Mouse (Mus musculus): Measurements from ENCODE around the gene Chaf1a. TPM values are rescaled to one million over a fixed set of nuclear protein-coding genes. Genes with fewer than 3 reads are reported as not detected.
"Not testable (repeated sequence)": the region's sequence is repeated elsewhere in the genome, so short reads cannot be mapped to it uniquely, and the experiment has no call there.

The Chaf1a gene
- total RNA-seq, 2 experiments from 2014 or later: 3.9 to 4.9 TPM

DNA sequence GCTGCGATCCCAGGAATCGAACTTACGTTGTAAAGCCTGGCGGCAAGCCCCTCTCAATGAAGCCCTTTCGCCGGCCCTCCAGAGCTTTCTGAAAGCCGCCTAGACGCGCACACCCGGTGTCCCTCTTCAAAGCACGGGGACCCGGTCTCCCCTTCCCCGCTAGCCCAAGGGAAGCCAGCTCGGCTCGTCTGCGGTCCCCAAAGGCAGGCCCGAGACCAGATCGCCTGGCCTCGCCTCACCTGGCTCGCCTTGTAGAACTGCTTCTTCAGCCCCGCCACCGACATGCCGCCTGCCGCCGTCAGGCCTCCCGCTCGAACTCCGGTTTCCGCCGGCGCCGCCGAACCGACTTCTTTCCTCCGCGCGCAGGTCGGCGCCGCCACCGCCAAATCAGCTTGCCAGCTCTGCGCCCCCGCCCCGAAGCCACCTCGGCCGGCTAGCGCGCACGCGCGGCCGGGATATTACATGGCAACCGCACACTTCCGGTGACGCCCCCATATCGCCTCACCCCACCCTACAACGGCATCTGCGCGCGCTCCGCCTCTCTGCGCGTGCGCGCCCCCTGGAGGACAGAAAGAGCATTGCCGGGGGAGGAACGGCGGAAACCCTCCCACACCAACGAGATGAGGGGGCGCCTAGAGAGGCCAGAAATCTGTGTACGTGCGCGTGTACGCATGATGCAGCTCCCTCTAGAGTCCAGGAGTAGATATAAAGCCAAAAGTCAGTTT lies 3.9 kb upstream of the Chaf1a start, which contains the start of gene Sh3gl1:
Gene Sh3gl1, minus strand, starts transcription at position 460 of the 725 bp plus-strand sequence.
- peak; percentile 98 to 99 for DNase-seq (ENCODE audit: extremely low spot score in 1 of 2, low spot score in 1 of 2)

DNA sequence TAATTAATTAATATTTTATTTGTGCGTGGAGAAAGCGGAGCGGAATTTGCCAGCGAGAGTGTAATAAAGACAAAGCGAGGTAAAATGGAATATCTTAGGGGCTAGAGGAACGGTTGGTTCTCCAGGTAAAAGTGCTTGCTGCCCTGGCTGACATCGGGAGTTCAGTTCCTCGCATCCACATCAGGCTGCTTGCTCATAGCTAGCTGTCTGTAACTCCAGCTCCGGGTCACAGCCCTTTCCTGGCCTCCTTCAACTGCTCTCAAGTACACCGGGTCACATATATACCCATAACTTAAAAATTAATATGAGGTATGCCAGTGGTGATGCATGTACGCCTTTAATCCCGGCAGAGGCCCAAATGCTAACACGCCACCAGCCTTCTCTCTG lies 3.3 kb upstream of the Chaf1a start:
- no peak for DNase-seq (ENCODE audit: extremely low spot score in 1 of 2, low spot score in 1 of 2)

DNA sequence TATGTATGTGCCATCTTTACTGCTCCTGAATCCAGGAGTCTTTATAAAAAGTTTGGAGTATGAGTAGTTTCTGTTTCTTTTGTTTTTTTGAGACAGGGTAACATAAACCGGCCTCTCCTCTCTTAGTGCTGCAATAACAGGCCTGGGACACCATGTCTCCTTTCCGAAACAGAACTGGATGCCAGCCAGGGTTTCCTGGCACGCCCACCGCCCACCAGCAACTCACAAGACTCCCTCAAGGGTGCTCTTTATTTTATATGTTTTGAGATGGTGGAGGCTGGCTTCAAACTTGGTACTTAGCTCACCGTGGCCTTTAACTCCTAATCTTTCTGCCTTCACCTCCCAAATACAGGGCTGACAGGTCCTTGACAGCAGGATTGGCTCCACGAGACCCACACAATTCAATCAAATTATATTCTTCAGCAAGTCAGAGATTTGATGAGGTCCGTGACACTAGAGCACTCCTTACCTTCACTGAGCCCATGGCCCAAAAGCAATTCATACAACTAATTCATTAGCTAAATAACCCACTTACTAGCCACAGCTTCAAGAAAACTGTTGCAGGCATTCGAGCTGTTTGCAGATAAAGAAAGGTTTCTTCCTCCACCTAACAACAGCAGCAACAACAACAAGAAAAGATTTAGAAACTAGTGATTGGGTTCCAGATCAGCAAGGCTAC lies 1.5 kb upstream of the Chaf1a start:
- DNase-seq (ENCODE audit: extremely low spot score in 1 of 2, low spot score in 1 of 2): no peak

DNA sequence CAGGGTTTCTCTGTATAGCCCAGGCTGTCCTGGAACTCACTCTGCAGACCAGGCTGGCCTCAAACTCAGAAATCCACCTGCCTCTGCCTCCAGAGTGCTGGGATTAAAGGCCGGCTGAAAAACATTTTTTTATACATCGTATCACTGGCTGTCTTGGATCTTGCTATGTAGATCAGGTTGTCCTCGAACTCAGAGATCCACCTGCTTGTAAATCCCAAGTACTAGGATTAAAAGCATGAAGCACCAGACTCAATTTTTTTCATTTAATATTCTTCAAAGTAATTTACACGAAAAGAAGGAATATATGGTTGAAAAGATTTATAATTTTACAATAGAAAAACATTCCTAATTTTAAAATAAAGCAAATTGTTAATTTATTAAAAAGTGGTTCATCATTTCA lies 894 bp upstream of the Chaf1a start:
- no peak for DNase-seq (ENCODE audit: extremely low spot score in 1 of 2, low spot score in 1 of 2)

DNA sequence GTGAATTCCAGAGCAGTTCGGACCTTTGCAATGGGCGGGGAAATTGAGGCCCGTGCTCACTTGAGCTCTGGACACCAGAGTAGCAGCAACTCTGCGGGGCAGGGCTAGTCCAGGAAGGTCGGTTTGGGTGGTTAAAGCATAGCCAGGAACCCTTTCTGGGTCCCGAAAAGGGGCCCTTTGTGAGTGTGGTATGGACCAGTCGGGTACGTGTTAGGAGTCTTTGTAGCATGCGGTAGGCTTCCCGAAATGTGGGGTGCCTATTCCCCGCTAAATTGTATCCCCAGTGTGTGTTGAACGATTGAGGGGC lies 571 bp downstream of the Chaf1a start:
- DNase-seq (ENCODE audit: extremely low spot score in 1 of 2, low spot score in 1 of 2): no peak

DNA sequence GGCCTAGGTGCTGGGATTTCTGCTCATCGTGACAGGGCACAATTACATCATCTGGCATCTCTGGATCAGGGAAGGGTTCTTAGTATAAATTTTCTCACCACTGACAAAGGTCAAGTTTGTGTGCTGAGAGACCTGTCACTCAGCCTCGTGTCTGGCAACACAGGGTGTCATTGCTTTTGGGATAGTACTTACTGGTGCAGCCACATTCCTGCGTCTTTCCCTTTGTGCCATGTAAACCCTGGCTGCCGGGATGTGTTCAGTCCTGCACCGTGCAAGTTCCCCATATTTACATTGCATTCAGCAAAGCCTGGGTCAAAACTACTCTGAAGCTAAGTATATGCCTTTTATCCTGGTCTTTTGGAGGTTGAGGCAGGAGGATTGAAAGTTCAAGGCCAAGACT lies 11.1 kb downstream of the Chaf1a start:
- no peak for DNase-seq (ENCODE audit: extremely low spot score in 1 of 2, low spot score in 1 of 2)

DNA sequence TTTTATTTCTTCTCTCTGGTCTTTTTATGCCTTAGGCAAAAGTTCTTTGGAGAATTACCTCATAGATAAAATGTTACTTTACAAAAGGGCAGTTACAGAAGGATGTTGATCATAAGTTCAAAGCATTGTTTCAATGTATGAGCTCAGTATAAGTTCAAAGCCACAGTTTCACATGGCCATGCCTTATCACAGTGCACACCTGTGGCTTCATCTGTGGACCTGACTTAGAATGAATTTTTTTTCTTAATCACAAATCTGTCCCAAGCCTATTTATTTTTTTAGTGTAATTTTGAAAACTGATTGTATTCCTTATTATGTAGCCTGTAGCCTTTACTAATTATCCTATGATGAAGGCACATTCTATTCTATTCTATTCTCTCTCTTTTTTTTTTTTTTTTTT lies 14.7 kb downstream of the Chaf1a start:
- DNase-seq (ENCODE audit: extremely low spot score in 1 of 2, low spot score in 1 of 2): no peak

DNA sequence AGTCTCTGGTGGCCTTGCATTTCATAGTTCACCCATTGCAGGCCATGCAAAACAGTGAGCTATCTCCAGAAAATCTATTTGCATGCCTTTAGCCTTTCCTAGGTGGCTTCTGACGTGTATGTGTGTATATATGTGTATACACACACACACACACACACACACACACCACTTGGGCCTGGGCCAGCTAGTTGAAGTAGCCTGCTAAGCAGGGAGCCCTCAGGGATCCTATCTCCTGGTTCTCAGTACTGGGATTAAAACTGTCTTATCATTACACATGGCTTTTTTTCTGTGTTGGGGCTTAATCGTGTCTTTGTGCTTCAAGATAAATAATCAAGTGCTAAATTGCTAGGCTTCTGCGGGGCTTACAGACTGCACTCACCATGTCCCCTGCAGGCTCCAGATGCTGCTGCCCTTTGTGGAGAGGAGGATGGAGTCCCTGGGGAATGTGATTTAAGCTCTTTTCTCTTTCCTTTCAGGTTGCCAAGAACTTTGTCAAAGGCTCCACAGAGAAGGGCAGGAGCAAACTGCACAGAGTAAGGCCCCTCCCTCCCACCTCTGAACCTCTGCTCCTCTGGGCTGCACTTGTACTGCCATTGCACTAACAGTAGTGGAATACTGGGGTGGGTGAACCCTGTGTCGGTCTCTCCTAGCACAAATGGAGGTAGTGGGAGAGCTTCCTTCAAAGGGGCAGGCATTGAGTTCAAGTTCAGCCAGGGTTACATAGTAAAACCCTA lies 15.9 kb downstream of the Chaf1a start:
- no peak for DNase-seq (ENCODE audit: extremely low spot score in 1 of 2, low spot score in 1 of 2)

DNA sequence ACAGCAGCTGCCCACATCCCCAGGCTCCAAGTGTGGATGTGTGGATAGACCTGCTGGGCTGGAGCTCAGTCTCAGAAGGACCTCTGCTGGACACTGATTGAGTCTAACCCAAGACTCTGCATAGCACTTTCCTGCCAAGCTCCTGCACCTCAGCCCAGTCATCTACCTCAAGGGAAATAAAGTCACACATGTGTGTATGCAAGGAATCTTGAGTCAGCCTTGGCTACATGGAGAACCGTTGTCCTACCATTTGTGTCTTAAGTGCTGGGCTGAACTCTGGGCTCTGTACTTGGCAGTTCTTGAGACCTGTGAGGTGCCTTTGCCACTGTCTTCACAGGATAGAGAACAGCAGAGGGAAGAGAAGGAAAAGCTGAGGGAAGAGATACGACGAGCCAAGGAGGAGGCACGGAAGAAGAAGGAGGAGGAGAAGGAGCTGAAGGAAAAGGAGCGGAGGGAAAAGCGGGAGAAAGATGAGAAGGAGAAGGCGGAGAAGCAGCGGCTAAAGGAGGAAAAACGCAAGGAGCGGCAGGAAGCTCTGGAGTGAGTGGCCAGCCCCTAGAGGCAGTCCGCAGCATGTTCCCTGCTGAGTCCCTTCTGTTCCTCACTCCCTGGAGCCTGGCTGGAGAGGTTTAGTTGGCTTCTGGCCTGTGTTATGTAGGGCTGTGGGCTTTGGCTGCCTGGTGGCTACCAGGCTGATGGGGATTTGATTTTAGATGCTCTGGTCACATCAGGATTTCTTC lies 17.3 kb downstream of the Chaf1a start:
- no peak for DNase-seq (ENCODE audit: extremely low spot score in 1 of 2, low spot score in 1 of 2)

DNA sequence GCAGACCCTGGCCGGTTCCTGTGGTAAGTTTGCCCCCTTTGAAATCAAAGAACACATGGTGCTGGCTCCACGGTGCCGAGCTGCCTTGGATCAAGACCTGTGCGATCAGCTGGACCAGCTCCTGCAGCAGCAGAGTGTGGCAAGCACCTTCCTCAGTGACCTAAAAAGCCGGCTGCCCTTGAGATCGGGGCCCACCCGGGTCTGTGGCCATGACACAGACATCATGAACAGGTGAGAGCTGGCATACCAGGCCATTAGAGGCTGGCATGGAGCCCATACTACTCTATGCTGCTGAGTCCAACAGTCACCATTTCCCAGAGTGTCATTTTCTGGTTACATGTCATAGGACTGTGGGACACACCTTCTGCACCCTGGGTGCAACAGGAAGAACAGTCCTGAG lies 21.8 kb downstream of the Chaf1a start:
- no peak for DNase-seq (ENCODE audit: extremely low spot score in 1 of 2, low spot score in 1 of 2)

DNA sequence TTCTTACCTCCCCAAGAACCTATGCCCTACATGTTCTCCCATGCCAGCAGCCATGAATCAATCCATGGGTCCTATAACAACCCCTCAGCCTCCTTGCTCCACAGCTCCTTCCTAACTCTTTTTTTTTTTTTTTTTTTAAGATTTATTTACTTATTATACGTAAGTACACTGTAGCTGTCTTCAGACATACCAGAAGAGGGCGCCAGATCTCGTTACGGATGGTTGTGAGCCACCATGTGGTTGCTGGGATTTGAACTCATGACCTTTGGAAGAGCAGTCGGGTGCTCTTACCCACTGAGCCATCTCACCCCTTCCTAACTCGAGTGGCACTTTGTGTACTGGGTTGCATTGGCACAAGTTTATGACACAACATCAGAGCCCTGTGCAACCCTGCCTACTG lies 25.5 kb downstream of the Chaf1a start:
- not testable (repeated sequence) for DNase-seq (ENCODE audit: extremely low spot score in 1 of 2, low spot score in 1 of 2)

DNA sequence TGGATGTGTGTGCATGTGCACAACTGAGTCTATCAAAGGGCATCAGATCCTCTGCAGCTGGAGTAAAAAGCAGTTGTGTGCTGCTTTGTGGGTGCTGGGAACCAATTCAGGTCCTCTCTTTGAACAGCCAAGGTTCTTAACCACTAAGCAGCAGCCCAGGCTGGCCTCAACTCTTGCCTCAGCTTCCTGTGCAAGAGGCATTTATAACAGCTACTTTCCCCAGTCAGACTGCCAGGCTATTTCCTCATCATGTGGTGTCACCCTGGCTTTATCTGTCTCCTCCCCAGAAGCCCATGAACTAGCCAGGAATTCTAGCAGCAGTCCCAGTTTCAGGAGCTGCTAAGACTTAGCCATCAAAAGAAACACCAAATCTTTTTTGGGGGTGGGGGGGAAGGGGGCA lies 26.2 kb downstream of the Chaf1a start:
- DNase-seq (ENCODE audit: extremely low spot score in 1 of 2, low spot score in 1 of 2): no peak

DNA sequence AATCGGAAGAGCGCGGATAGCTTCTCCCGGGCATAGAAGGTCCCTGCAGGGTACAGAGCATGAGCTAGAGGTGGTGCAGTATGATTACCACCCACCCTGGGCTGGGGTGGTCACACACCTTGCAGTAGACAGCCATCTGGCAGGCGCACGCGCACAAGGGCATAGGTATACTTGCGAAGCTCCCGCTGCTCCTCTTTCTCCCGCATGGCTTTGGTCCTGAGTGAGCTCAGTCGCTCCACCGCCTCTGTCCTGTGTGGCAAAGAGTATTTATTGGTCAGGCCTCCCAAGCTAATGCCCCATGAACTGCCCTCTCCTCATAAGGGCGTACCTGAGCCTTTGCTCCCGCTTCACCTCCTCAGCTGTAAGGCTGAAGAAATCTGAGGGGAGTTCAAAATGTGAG lies 28.8 kb downstream of the Chaf1a start:
- no peak for DNase-seq (ENCODE audit: extremely low spot score in 1 of 2, low spot score in 1 of 2)

DNA sequence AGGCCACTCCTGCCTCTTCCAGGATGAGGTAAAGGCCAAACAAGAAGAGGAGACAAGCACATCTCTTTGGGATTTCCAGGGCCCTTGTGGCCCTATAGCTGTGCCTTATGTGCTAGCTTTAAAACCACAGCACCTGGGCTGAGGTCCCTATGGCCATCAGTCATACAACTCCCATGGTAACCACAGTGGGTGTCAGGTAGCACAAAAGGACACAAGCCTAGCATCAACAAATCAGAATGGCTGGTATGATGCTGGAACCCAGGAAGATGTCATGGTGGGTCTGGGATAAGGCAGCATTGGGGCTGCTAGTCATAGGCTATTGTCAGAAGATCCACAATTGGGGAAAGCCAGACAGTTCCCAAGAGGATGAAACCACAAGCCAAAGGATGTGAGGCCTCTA lies 30.9 kb downstream of the Chaf1a start:
- no peak for DNase-seq (ENCODE audit: extremely low spot score in 1 of 2, low spot score in 1 of 2)

DNA sequence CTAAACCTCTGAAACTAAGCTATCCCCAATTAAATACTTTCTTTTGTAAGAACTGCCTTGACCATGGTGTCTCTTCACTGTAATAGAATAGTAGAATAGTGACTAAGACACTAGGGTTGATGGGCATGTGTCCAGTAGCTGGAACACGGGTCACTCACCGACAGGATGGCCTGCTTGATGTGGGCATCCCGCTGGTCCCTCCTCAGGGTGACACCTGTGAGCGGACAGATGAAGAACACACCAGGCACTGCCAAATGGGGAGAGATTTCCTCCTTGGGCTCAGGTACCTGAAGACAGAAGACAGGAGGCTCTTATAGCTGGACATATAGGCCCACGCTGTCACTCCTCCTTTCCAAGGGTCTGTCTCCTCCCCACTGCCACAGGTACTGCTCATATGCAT lies 32.0 kb downstream of the Chaf1a start:
- DNase-seq (ENCODE audit: extremely low spot score in 1 of 2, low spot score in 1 of 2): no peak

DNA sequence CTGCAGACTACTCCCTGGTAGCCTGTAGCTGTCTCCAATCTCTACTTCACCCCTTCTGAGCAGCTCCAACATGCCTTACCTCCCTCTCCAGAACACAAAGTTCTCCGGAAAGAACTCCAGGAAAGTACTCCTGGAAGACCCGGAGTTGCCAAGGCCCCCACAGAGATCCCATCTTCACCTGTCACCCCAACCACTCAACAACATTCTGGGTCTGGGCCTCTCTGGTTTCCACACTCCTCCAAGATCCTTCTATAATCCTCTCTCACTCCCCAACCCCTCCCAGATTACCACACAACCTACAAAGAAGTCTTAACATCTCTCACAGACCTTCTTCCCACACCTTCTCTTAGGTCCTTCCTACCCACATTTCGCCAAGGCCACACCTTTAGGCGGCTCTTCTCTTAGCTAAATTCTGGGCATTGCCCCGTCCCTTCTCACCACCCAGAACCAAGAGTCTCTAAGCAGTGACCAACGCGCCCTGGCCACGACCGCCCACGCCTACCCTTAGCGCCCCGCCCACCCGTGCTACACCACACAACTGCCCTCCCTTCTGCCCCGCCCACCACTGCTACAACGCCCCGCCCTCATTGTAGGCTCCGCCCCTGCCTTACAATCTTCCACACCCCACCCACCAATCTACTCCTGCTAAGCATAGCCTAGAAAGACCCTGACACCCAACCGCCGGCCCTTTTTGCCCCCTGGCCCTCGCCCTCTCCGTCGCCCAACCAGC lies 34.0 kb downstream of the Chaf1a start:
- DNase-seq (ENCODE audit: extremely low spot score in 1 of 2, low spot score in 1 of 2): peak in 1 of 2 experiments; percentile 56

DNA sequence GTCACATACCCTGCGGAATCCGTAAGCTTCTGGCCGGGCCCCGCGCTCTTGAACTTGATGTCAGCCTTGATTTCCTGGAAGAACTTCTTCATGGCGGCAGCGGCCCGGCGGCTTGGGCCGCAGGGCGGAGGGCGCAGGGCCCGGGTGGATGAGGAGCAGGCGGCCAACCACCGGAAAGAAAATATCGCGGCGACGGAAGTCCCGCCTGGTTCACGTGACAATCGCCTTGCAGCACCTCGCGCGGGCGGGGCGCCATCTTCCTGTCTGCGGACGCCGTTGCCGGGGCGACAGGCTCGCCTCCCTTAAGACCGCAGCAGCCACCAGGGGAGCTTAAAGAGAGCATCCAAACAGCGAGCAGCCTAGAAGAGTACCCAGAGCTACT lies 34.6 kb downstream of the Chaf1a start, which contains the start of gene Ubxn6:
Gene Ubxn6, minus strand, starts transcription at position 202 of the 382 bp plus-strand sequence.
- DNase-seq (ENCODE audit: extremely low spot score in 1 of 2, low spot score in 1 of 2): peak; percentile 91 to 96

DNA sequence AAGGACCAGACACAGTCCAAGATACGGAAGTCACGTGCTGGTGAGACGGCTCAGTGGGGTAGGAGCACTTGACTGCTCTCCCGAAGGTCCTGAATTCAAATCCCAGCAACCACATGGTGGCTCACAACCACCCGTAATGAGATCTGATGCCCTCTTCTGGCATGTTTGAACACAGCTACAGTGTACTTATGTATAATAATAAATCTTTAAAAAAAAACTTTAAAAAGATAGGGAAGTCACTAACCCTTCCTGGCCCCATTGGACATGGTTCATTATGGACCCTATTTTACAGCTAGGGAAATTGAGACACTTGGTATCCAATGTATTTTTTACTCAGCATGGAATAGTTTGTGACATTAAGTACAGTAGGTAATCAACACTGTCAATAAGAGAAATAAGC lies 37.3 kb downstream of the Chaf1a start:
- no peak for DNase-seq (ENCODE audit: extremely low spot score in 1 of 2, low spot score in 1 of 2)

DNA sequence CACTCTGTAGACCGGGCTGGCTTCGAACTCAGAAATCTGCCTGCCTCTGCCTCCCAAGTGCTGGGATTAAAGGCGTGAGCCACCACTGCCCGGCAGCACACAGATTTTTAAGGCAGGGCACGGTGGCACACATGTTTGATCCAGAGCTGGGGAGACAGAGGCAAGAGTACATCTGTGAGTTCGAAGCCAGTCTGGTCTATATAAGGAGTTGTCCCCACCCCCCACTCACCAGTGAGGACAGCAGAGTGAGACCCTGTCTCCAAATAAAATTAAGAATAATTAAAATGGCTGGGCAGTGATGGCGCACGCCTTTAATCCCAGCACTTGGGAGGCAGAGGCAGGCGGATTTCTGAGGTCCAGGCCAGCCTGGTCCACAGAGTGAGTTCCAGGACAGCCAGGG lies 38.1 kb downstream of the Chaf1a start:
- DNase-seq (ENCODE audit: extremely low spot score in 1 of 2, low spot score in 1 of 2): not testable (repeated sequence)

Measured in layer of hippocampus, postnatal 25 days (tissue).